Mouse (Mus musculus): ENCODE measurements around the gene Tmub2. TPM values are rescaled to one million over a fixed set of nuclear protein-coding genes. Genes with fewer than 3 reads are reported as not detected.
"Not testable (repeated sequence)": the region's sequence is repeated elsewhere in the genome, so short reads cannot be mapped to it uniquely, and the experiment has no call there.

The Tmub2 gene
- polyA plus RNA-seq, 1 experiment, result 54.5 TPM

DNA sequence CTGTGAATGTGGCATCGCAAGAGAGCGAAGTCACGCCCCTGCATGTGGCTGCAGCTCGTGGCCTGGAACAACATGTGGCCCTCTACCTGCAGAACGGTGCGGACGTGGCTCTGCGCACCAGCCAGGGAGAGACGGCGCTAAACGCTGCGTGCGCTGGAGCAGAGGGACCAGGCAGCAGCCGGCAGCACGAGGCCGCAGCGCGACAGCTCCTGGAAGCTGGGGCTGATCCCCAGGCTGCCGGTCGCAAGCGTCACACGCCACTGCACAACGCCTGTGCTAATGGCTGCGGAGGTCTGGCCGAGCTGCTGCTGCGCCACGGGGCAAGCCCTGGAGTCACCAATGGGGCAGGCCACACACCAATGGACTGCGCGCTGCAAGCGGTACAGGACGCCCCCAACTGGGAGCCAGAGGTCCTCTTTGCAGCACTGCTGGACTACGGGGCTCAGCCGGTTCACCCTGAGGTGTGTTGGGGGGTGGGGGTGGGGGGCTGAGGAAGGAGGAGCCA, 8.3 kb upstream of the Tmub2 start:
- 2% methylated on average over 33 of the region's 33 CpGs for WGBS
- no peak for DNase-seq (ENCODE audit: low read depth, low spot score)

GRCm38 (mm10) chr11:102277754-102278153, 7.0 kb upstream of the Tmub2 start:
- no peak for DNase-seq (ENCODE audit: low read depth, low spot score)
- 84% methylated on average over 11 of the region's 12 CpGs for WGBS

DNA sequence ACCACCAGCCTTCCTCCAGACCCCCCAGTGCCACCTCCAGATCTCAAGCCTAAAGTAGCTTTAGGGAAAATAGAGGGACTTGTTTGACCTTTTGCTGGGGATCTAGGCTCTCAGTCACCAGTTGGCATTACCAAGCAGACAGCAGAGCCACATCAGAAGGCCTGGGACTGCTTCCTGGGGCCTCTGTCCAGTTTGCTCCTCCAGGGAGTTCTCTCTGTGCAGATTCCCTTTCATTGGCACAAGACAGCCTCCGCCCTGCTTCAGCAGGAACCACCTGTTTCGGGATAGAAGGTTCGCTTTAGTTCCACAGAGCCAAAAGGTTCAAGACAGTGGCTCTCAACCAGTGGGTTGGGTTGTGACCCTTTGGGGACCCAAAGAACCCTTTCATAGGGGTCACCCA, 5.1 kb upstream of the Tmub2 start:
- DNase-seq (ENCODE audit: low read depth, low spot score), result no peak
- 86% methylated on average over 3 of the region's 3 CpGs for WGBS

DNA sequence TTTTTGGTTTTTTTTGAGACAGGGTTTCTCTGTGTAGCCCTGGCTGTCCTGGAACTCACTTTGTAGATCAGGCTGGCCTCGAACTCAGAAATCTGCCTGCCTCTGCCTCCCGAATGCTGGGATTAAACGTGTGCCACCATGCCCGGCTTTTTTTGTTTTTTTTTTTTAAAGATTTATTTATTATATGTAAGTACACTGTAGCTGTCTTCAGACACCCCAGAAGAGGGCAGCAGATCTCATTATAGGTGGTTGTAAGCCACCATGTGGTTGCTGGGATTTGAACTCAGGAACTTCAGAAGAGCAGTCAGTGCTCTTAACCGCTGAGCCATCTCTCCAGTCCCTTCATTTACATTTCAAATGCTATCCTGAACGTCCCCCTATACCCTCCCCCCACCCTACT, 4.5 kb upstream of the Tmub2 start:
- WGBS, result 63% methylated on average over 6 of the region's 6 CpGs
- DNase-seq (ENCODE audit: low read depth, low spot score), result not testable (repeated sequence)

GRCm38 (mm10) chr11:102283922-102284321, 809 bp upstream of the Tmub2 start:
- WGBS, result 86% methylated on average over 6 of the region's 6 CpGs
- DNase-seq (ENCODE audit: low read depth, low spot score), result no peak

GRCm38 (mm10) chr11:102285095-102285834, 534 bp downstream of the Tmub2 start:
- 1% methylated on average over 31 of the region's 31 CpGs for WGBS
- no peak for DNase-seq (ENCODE audit: low read depth, low spot score)

DNA sequence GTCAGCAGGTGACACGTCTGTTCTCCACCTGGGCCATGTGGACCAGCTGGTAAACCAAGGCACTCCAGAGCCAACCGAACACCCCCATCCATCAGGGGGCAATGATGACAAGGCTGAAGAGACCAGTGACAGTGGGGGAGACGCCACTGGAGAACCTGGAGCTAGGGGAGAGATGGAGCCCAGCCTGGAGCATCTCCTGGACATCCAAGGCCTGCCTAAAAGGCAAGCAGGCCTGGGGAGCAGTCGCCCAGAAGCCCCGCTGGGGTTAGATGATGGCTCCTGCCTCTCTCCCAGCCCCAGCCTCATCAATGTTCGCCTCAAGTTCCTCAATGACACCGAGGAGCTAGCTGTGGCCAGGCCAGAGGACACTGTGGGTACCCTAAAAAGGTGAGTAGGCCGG, 2.8 kb downstream of the Tmub2 start:
- WGBS, result 90% methylated on average over 8 of the region's 8 CpGs
- no peak for DNase-seq (ENCODE audit: low read depth, low spot score)

- DNase-seq (ENCODE audit: low read depth, low spot score), result no peak
Observed at GRCm38 (mm10) chr11:102288027-102288804, 3.5 kb downstream of the Tmub2 start.

DNA sequence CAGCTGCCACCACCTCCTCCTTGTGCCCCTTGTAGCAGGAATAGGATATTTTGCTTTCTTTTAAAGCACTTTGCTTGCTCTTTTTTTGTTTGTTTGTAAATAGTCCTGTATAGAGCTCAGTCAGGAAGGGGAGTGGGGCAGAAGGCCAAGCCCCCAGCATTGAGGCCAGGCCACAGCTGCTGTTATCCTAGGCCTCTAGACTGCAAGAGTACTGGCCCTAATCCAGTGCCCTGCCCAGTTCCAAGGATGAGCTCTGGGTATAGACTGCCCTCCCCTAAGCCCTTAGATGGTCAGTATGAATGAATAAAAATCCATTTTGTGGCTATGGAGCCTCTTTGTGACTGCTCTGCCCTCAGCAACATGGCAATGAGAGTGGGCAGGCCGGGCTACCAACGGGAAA, 4.2 kb downstream of the Tmub2 start:
- WGBS, result 68% methylated on average over 2 of the region's 2 CpGs
- no peak for DNase-seq (ENCODE audit: low read depth, low spot score)

More at GRCm38 (mm10) chr11:102288027-102288804, 3.5 kb downstream of the Tmub2 start:
- 78% methylated on average over 8 of the region's 8 CpGs for WGBS

GRCm38 (mm10) chr11:102289511-102290100, 4.9 kb downstream of the Tmub2 start:
- DNase-seq (ENCODE audit: low read depth, low spot score), result no peak
- 65% methylated on average over 6 of the region's 6 CpGs for WGBS

DNA sequence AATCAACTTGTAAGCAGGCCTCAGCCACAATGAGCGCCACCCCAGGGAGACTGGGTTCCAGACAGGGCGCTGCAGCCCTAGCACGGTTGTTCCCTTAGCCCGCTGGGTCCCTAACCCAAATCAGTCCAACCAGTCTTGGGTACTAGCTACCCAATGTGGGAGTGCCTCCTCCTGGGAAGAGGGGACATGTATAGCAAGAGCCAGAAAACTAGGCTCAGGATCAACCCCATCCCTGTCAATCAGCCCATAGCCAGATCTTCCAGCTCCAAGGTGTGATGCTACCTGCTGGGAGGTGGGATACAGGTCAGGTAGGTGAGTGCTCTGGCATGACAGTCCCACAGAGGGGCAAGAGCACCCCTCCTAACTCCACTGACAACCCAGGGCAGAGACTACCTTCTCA, 5.4 kb downstream of the Tmub2 start:
- 89% methylated on average over 4 of the region's 4 CpGs for WGBS

GRCm38 (mm10) chr11:102291051-102291535, 6.4 kb downstream of the Tmub2 start:
- no peak for DNase-seq (ENCODE audit: low read depth, low spot score)
- 89% methylated on average over 11 of the region's 11 CpGs for WGBS

More for the DNA sequence above, 5.4 kb downstream of the Tmub2 start:
- DNase-seq (ENCODE audit: low read depth, low spot score), result no peak

GRCm38 (mm10) chr11:102293971-102294370, 9.2 kb downstream of the Tmub2 start:
- 95% methylated on average over 13 of the region's 13 CpGs for WGBS
- DNase-seq (ENCODE audit: low read depth, low spot score), result no peak

DNA sequence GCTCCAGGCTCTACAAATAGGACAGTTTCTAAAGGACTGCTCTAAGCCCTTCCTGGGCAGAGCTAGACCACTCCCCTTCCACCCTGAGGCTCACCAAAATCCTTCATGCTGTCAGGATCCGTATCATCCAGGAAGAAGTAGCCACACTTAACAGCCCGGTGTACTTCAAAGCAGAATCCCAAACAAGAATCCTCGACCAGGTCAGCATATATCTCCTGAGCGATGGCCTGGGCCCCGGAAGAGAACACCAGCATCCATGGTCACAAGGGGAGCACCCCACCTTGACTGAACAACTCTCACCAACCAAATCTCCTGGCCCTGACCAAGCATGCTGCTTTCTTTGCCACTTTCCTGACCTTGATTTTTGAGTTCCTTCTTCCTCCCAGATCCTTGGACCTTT, 9.7 kb downstream of the Tmub2 start:
- DNase-seq (ENCODE audit: low read depth, low spot score), result no peak

GRCm38 (mm10) chr11:102294887-102295597, 10.3 kb downstream of the Tmub2 start:
- DNase-seq (ENCODE audit: low read depth, low spot score), result no peak
- WGBS, result 68% methylated on average over 12 of the region's 12 CpGs

More for the DNA sequence above, 9.7 kb downstream of the Tmub2 start:
- 83% methylated on average over 5 of the region's 5 CpGs for WGBS

GRCm38 (mm10) chr11:102295598-102296471, 11.1 kb downstream of the Tmub2 start:
- DNase-seq (ENCODE audit: low read depth, low spot score), result no peak
- under 1% methylated on average over 62 of the region's 73 CpGs for WGBS

GRCm38 (mm10) chr11:102296491-102297472, 12.1 kb downstream of the Tmub2 start, which contains the start of gene Atxn7l3:
Atxn7l3 (minus strand) TSS chr11:102296631.
- WGBS, result under 1% methylated on average over 63 of the region's 125 CpGs

More at GRCm38 (mm10) chr11:102296491-102297472, 12.1 kb downstream of the Tmub2 start, which contains the start of gene Atxn7l3:
- no peak for DNase-seq (ENCODE audit: low read depth, low spot score)

Data from large intestine, adult 2 months (tissue).